In the genomic region with DNA sequence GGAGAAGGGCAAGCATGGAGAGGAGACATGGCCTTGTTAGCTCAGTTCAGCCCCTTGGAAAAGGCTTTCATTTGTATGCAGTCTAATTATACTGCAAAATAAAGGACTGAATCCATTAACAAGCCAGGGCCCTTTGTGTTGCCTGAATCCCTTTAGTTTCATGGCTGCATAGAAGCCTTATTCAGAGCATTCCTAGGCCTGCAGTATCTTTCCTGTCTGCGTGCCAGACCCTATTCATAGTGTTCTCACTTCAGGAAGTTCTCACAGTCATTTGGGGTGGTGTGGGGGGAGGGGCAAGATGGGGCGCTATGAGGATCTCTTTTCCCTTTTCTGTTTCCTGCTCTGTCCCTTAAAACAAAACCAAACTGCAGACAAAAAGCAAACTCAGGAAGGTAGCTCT, we compare ENCODE assay signal across 7 mouse cellular contexts. TPM values are rescaled to one million over a fixed set of nuclear protein-coding genes. Genes with fewer than 3 reads are reported as not detected.
DNase-seq lines count a peak whose midpoint lies in the region; ATAC-seq lines count a peak whose summit lies in the region.

No protein-coding gene starts in this region.

- H3K4me1 ChIP-seq in intestine, embryonic 14.5 days (replicated peaks; ENCODE audit: control insufficient read depth, insufficient read depth, low read length) = peaks cover 31% of the 10 kb centered on the region
- peaks cover 26% of the 10 kb centered on the region for H3K4me1 ChIP-seq in midbrain, embryonic 15.5 days

- peak overlapping the region; percentile 15; the same call in 1 of the 2 replicates for H3K4me2 ChIP-seq in intestine, embryonic 14.5 days (ENCODE audit: low read length)
- no peak overlapping the region for H3K4me2 ChIP-seq in midbrain, embryonic 15.5 days

- ATAC-seq in granulocyte monocyte progenitor cell, adult 5-6 weeks (replicated peaks; ENCODE audit: poor library complexity, severe bottlenecking) = peak; percentile 40; the same call in 1 of the 2 replicates
- no peak for ATAC-seq in intestine, embryonic 14.5 days (replicated peaks; ENCODE audit: low FRiP score, low TSS enrichment, low read depth)
- ATAC-seq in midbrain, embryonic 15.5 days (replicated peaks) = peak; percentile 78

- 18% methylated on average over 2 of the region's 2 CpGs for WGBS in intestine, embryonic 14.5 days
- WGBS in midbrain, embryonic 15.5 days = 1% methylated on average over 2 of the region's 2 CpGs

- H3K27me3 ChIP-seq in intestine, embryonic 14.5 days (replicated peaks; ENCODE audit: control insufficient read depth, insufficient read depth, low read length) = no peaks in the 10 kb centered on the region
- H3K27me3 ChIP-seq in midbrain, embryonic 15.5 days (replicated peaks) = no peaks in the 10 kb centered on the region

- H3K27ac ChIP-seq in intestine, embryonic 14.5 days (ENCODE audit: low read depth) = peak overlapping the region; percentile 62
- H3K27ac ChIP-seq in midbrain, embryonic 15.5 days = peak overlapping the region; percentile 65

- H3K9ac ChIP-seq in intestine, embryonic 14.5 days (ENCODE audit: low read length) = no peak overlapping the region
- H3K9ac ChIP-seq in midbrain, embryonic 15.5 days = no peak overlapping the region

- H3K4me3 ChIP-seq in intestine, embryonic 14.5 days (ENCODE audit: low read depth, low read length) = no peak overlapping the region
- no peak overlapping the region for H3K4me3 ChIP-seq in midbrain, embryonic 15.5 days

- no peaks in the 10 kb centered on the region for H3K36me3 ChIP-seq in intestine, embryonic 14.5 days (ENCODE audit: control insufficient read depth, insufficient read depth, low read length)
- H3K36me3 ChIP-seq in midbrain, embryonic 15.5 days (replicated peaks) = no peaks in the 10 kb centered on the region

- DNase-seq in adrenal gland, postnatal 36 days = peak; percentile 28 to 73
- DNase-seq in embryo, embryonic 10.5 days (ENCODE audit: low spot score) = peak; percentile 78
- no peak for DNase-seq in intestine, embryonic 14.5 days (ENCODE audit: low spot score)
- peak; percentile 65 to 80 for DNase-seq in left cerebral cortex, adult 9 months (ENCODE audit: low spot score in 2 of 2)
- DNase-seq in thymus, postnatal 0 days (ENCODE audit: low spot score) = peak; percentile 44

- no peaks in the 10 kb centered on the region for H3K9me3 ChIP-seq in intestine, embryonic 14.5 days (ENCODE audit: control insufficient read depth, low read length)
- no peaks in the 10 kb centered on the region for H3K9me3 ChIP-seq in midbrain, embryonic 15.5 days

RNA-seq across cellular contexts. Expression of a gene that starts 28.1 kb away (rescaled TPM):
- 10 to 100 TPM; 14.3 to 16.9 TPM for total RNA-seq in adrenal gland, postnatal 36 days (2021)
- total RNA-seq in granulocyte monocyte progenitor cell, adult 5-6 weeks (2014; fragmentation: Nextera tagmentation) = 0.94 and 2.2 TPM in 2 replicates
- total RNA-seq in granulocyte monocyte progenitor cell, adult 5-6 weeks (2017) = 1.7 and 2.1 TPM in 2 replicates
- polyA plus RNA-seq in intestine, embryonic 14.5 days (2014; fragmentation: Nextera tagmentation; extraction: Ambion mirVana) = 5.7 and 6.5 TPM in 2 replicates
- 8.0 and 8.1 TPM in 2 replicates for polyA plus RNA-seq in midbrain, embryonic 15.5 days (2015; fragmentation: Nextera tagmentation; extraction: Ambion mirVana)
- 1.2 and 1.4 TPM in 2 replicates for polyA plus RNA-seq in thymus, postnatal 0 days (2015; fragmentation: Nextera tagmentation; extraction: Ambion mirVana)
